Comparison of ENCODE assay signal across 12 mouse cellular contexts in the genomic region with DNA sequence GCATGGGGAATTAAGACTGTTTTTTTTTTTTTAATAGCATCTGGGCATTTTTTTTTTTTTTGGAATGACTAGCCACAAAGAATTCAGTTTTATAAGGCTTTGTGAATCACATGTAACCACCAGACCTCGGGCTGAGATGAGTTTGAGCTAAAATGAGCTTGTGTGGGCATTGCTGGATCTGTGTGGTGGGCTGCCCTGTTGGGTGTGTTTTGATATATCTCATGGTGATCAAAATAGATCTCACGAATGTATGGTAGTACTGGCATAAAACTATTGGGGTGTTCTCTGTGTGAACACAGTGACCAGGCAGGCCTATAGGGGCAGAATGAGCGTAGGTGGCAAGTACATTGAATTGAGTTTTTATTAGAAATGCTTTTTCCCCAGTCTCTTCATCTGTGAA.
"Had no signal": no experiment of that assay in that cellular context is flagged by ENCODE, and none has a peak within 500 bp of the region (broad histone marks: within the 10 kb centered on the region; RNA-seq: fewer than 3 reads in every experiment).

No protein-coding gene starts in this region.

- ATAC-seq: liver, postnatal 0 days; lung, postnatal 0 days; midbrain, embryonic 13.5 days; midbrain, embryonic 15.5 days had no signal

- DNase-seq: liver, embryonic 13.5 days; liver, postnatal 0 days; lung, adult 2 months; lung, postnatal 14 days; lung, postnatal 36 days; retina, postnatal 1 day; thymus, adult 18-20 months; thymus, postnatal 14 days; thymus, postnatal 36 days had no signal
